Mouse (Mus musculus): ENCODE results near the gene Ccdc155. TPM values are rescaled to one million over a fixed set of nuclear protein-coding genes. Genes with fewer than 3 reads are reported as not detected.

The Ccdc155 gene
- 0.56 and 0.74 TPM in 2 replicates for polyA plus RNA-seq (2012; rRNA removed)

DNA sequence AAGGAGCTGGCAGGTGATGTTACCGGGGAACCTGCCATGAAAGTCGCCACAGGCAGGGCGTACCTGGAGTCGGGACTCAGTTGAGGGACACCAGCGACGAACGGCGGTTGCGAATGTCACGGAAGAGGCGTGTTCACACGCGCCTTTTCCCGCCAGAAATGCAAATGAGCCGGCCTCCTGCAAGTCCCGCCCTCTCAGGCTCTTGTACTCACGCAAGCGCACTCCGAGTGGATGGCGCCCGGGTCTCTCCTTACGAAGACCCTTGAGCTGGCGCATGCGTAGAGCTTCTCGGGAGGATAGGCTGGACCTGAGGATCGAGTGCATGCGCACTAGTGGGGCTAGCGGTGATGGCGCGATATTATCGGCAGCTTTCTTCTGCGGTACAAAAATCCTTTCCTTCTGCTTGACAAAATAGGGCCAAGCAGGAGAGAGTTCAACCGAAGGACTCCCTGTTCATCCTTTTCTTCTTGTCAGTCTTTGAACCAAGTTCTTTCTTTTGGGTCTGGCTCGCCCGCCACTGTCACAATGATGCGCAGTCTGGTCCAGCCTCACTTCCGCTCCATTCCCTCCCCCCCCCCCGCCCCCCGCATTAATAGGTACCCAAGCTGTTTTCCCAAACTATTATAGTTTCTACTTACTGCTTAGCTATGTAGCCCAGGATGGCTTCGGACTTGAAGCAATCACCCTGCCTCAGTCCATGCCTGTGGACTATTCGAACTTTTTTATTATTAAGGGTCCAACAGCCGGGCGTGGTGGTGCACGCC, at the start of gene Ccdc155:
Gene Ccdc155, minus strand, starts transcription at position 513 of the 764 bp plus-strand sequence.

DNA sequence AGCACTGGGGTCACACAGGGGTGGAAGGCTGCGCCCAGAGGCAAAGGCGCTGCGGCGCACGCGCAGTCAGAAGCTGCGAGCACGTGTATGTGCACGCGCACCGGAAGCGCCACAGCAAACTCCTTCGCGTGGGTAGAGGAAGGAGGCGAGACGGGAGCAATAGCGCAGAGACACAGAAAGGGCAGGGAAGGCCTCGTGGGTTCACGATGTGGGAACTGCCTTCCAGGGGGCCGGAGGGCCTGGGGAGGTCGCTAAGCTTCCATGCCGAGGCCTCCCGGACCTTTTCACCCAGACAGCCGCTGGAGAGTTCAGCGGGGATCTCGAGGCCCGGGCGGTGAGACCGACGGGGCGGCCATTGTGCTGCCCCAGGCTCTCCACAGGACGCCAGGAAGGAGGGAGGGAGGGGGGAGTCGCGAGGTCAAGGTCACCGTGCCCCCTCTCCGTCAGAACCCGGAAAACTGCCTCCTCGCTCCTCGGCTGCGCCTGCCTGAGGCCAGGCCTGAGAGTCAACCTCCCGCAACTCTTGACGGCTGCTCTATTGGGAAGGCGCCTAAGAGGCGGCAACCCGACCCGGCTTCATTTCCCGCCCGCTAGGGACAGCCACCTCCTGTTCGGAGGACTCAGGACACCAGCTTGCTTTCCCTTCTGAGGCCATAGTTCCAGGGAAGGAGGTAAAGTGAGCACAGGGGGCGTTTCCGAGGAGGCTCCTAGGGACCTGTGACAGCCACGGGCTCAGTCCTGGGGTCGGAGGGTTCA, 36.1 kb upstream of the Ccdc155 start, which contains the start of gene Slc6a16:
Gene Slc6a16, plus strand, starts transcription at position 453 of the 756 bp plus-strand sequence.

DNA sequence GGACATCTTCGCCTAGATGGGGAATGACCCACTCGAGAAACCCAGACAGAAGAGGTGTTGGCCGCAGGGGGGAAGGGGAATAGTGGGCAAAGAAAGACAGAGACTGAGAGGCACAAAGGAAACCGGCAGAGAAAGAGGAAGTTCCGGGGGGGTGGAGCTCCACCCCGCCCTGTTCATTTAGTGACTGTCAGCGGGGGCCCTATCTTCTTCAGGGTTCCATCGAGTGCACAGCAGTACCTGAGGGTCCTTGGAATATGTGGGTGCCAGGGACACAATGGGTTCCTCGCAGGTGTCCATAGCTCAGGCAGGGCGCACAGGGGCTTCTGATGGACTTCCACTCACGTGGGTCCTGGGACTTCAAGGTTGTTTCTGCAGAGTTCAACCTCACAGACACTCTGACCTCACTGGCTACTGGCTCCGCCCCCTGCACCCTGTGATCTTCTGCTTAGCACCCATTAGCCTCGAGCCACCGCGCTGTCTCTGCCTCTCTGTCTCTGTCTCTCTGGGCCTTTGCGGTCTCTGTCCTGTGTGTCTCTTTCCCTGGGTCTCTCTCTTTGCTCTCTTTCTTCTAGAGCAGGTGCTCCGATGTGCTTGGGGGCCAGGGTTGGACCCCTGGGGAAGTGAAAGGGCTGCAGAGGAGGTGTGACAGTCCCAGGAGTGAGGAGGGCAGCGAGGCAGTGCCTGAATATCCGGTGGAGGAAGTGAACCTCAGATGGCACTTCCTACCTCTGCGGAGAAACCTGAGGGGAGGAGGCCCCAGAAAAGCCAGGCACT, 34.2 kb upstream of the Ccdc155 start, which contains the start of gene Cd37:
Gene Cd37, minus strand, starts transcription at position 393 of the 774 bp plus-strand sequence.

DNA sequence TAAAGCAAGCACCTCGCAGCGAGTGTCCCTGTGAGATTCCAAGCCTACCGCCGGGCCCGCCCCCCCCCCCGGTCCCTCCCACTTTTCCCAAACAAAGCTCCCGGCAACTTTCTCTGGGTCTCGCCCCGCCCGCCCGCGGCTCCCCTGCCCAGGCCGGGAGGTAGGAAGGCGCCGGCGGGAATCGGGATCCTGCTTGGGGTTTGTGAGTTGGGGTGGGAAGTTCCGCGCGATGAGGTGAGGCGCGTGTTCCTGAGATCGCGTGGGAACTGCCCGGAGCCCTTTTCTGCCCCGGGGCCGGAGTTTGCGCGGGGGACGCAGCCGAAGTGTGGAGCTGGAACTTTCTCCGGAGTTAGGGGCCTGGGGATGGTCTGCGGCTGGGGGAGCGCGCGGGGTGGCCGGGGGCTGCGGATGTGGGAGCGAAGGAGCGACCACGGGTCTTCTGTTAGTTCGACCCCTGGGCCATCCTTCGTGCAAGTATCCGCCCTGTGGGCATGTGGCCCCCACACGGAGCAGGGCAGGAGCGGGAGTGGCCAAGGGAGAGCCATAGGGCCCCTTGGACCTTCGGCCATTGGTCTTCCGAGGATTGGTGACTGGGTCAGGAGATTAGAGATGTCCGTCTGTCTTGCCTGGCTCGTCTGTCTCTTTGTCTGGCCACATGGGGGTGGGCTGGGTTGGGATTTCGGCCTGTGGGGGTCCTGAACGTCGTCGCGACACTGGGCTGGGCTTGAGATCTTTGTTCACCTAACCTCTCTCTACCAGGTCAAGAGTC, 11.2 kb upstream of the Ccdc155 start, which contains the start of gene Tead2:
Gene Tead2, plus strand, starts transcription at position 81 of the 769 bp plus-strand sequence.

DNA sequence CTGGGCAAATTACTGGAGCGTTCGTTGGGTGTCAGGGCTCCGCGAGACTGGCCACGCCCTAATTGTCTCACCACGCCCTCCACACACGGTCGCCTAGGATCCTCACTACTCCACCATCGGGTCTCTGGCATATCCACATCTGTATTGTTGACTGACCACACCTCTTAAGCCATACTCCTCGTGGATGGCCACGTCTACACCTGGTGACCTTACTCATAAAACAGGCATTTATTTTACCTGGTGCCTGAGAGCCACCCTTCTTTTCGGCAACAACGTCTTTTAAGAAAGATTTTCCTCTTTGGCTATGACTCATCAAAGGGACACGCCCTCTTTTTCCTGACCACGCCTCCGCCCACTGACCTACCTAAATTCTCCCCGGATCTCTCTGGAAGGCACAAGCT, 7.2 kb upstream of the Ccdc155 start, which contains the start of gene Dkkl1:
Gene Dkkl1, minus strand, starts transcription at position 297 of the 401 bp plus-strand sequence.

DNA sequence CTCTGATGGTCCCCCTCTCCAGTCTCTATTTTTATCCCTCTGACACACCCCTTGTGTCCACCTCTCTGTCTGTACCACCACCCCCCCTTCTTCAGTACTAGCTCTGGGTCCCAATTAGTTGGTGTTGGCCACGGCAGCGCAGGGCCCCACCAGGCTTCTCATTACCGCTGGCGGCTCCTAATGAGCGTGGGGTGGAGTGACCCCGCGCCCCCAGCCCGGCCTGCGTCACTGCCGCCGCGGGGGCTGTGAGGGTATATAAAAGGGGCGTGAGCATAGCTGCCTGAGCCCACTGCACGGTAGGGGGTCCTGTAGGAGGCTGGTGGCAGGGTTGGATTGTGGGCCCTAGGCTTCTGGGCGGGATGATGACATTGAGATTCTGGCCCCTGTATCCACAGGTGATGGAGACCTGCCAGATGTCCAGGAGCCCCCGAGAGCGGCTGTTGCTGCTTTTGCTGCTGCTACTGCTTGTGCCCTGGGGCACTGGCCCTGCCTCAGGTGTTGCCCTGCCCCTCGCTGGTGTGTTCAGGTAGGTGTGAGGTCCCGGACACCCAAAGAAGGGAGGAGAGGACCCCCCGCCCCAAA, 23.7 kb downstream of the Ccdc155 start, which contains the start of gene Pth2:
Gene Pth2, plus strand, starts transcription at position 100 of the 582 bp plus-strand sequence.

DNA sequence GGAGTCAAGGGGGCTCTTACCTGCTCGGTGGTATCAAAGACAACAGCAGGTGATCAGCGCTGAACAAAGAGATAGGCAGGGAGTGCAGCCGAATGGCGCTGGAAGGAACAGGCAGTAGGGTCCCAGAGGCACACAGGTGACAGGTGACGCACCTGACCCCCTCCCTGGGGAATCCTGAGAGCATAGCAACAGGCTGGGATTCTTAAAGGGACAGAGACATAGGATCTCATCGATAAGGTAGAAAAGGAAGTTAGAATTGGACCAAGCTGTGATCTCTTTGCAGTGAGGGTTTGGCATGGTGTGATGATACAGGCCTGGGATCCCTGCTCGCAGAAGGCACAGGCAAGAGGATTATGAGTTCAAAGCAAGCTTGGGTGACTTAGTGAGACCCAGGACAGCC, 25.2 kb downstream of the Ccdc155 start, which contains the start of gene Gfy:
Gene Gfy, minus strand, starts transcription at position 101 of the 400 bp plus-strand sequence.

DNA sequence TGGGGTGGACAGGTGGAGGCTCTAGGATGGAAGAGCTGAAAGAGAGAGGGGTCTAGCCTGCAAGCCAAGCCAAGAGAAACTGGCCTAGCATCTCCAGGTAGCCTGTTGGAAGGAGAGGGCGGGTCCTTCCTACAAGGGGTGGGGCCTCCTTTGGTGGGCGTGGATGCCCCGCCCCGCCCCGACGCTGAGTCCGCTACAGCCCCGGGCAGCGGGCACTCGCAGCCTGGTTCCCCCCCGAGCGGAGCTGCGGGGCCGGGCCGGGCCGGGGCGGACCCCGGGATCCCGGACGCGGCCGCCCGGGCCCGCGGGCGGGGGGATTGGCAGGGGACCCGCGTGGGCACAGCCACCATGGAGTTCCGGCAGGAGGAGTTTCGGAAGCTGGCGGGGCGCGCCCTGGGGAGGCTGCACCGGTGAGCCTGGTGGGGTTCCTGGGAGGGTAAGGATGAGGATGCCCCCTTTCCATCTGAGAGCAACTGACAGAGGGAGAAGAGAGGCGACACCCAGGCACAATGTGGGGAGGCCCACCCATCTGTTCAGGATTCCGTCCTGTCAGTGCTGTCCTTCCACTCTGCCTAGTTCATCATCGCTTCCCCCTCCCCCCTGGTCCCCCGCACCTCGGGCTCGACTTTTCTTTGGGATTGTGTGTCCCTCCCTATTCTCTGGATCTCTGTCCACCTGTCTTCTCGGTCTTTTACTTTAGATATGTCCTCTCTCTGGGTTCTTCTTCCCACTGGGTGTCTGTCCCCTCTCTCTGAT, 40.8 kb downstream of the Ccdc155 start, which contains the start of gene Slc17a7:
Gene Slc17a7, plus strand, starts transcription at position 215 of the 756 bp plus-strand sequence.

DNA sequence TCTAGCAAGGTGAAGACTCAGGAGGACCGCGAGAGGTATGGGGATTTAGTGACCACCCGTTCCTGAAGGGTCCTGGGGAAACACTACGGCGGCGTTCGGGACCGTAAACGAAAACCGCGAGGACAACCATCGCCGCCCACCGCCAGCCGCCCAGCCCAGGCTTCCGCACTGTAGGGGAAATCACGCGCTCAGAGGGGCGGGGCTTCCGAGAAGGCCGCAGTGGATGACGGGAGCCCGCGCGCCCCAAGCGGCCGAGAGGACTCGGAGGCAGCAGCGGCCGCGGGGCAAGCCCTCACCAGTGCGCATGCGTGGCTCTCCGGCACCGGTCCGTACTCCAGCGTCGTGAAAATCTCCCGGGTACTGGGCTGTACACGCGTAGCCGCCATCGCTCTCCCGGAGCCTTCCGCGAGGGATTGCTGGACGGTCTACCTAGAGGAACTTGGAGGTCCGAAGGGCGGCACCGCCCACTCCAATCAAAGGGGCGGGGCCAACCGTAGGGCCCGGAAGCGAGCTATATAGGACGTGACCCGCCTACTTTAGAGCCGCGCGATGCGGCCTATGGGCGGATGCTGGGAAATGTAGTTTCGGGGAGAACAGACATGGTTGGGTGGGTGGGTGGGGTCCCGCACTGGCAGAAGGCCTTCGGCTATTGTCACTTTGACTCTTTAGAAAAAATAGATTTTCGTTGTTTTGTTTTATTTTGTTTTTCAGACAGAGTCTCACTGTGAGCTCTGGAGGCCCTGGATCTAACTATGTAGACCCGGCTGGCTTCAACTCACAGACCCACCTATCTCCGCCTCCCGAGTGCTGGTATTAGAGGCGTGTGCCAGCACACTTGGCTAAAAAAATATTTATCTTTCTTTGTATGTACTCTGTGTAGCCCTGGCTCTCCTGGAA, 50.3 kb downstream of the Ccdc155 start, which contains the start of the genes Pih1d1 and Aldh16a1:
Gene Pih1d1, plus strand, starts transcription at position 208 of the 897 bp plus-strand sequence.
Gene Aldh16a1, minus strand, starts transcription at position 489 of the 897 bp plus-strand sequence.

DNA sequence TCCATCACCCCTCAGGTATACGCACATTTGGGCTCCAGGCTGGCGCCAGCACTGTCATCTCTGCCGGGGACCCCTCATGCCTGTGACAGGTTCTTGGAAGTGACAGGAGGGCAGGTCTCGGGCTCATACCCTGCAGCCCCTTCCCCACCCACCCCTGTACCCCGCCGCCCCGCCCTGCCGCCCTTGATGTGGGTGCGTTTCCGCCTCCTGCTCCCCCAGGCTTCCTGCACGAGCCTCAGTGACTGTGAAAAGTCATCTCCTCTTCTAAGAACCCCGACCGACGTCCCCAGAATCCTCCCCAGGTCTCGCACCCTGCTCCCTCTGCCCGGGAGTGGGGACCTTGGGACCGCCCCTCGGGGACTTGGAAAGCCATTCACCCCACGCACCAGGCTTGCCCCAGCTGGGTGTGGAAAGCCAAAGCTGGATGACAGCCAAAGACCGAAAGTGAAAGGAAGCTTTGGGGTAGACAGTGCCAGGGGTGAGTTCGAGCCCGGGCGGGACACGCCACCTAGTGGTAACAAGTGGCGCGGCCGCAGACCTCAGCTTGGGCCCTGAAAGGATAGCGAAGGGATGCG, 68.6 kb downstream of the Ccdc155 start, which contains the start of the genes Gm45713 and Flt3l:
Gene Gm45713, minus strand, starts transcription at position 239 of the 575 bp plus-strand sequence.
Gene Flt3l, minus strand, starts transcription at position 440 of the 575 bp plus-strand sequence.

Other genes starting within 250 kb of the Ccdc155 start
- gene Cpt1c, start 230.0 kb downstream of the Ccdc155 start, polyA plus RNA-seq (2012; rRNA removed) = 96.5 and 105 TPM in 2 replicates
- gene Prmt1, start 218.3 kb downstream of the Ccdc155 start, polyA plus RNA-seq (2012; rRNA removed) = 861 and 874 TPM in 2 replicates
- 89.9 and 97.5 TPM in 2 replicates for gene Irf3, start 207.2 kb downstream of the Ccdc155 start, polyA plus RNA-seq (2012; rRNA removed)
- gene Bcl2l12, start 206.2 kb downstream of the Ccdc155 start, polyA plus RNA-seq (2012; rRNA removed) = 8.4 and 10.7 TPM in 2 replicates
- 91.3 and 106 TPM in 2 replicates for gene Scaf1, start 188.5 kb downstream of the Ccdc155 start, polyA plus RNA-seq (2012; rRNA removed)
- gene Rras, start 186.9 kb downstream of the Ccdc155 start, polyA plus RNA-seq (2012; rRNA removed) = 20.9 and 23.6 TPM in 2 replicates
- 9.9 and 13.2 TPM in 2 replicates for gene Prr12, start 152.0 kb downstream of the Ccdc155 start, polyA plus RNA-seq (2012; rRNA removed)
- 74.9 and 77.9 TPM in 2 replicates for gene Nosip, start 142.5 kb downstream of the Ccdc155 start, polyA plus RNA-seq (2012; rRNA removed)
- gene Prrg2, start 142.2 kb downstream of the Ccdc155 start, polyA plus RNA-seq (2012; rRNA removed) = 17.9 and 18.6 TPM in 2 replicates
- gene Rcn3, start 112.7 kb downstream of the Ccdc155 start, polyA plus RNA-seq (2012; rRNA removed) = 34.7 and 64.0 TPM in 2 replicates
- gene Fcgrt, start 101.0 kb downstream of the Ccdc155 start, polyA plus RNA-seq (2012; rRNA removed) = 15.8 and 18.4 TPM in 2 replicates
- 524 and 549 TPM in 2 replicates for gene Rps11, start 80.5 kb downstream of the Ccdc155 start, polyA plus RNA-seq (2012; rRNA removed)
- gene Rpl13a, start 76.1 kb downstream of the Ccdc155 start, polyA plus RNA-seq (2012; rRNA removed) = 2,210 and 2,469 TPM in 2 replicates
- 0.21 and 0.34 TPM in 2 replicates for gene Gm45713, start 68.7 kb downstream of the Ccdc155 start, polyA plus RNA-seq (2012; rRNA removed)
- gene Flt3l, start 68.5 kb downstream of the Ccdc155 start, polyA plus RNA-seq (2012; rRNA removed) = 7.5 and 9.1 TPM in 2 replicates
- 144 and 160 TPM in 2 replicates for gene Pih1d1, start 50.6 kb downstream of the Ccdc155 start, polyA plus RNA-seq (2012; rRNA removed)
- 13.3 and 16.7 TPM in 2 replicates for gene Aldh16a1, start 50.3 kb downstream of the Ccdc155 start, polyA plus RNA-seq (2012; rRNA removed)
- 45.9 and 55.3 TPM in 2 replicates for gene Slc17a7, start 40.9 kb downstream of the Ccdc155 start, polyA plus RNA-seq (2012; rRNA removed)
- gene Gfy, start 25.3 kb downstream of the Ccdc155 start, polyA plus RNA-seq (2012; rRNA removed) = 0.16 and 0.22 TPM in 2 replicates
- 0.19 and 0.21 TPM in 2 replicates for gene Pth2, start 23.9 kb downstream of the Ccdc155 start, polyA plus RNA-seq (2012; rRNA removed)
- gene Dkkl1, start 7.3 kb upstream of the Ccdc155 start, polyA plus RNA-seq (2012; rRNA removed) = 5.7 and 5.9 TPM in 2 replicates
- gene Tead2, start 10.9 kb upstream of the Ccdc155 start, polyA plus RNA-seq (2012; rRNA removed) = 57.7 and 65.9 TPM in 2 replicates
- gene Cd37, start 34.2 kb upstream of the Ccdc155 start, polyA plus RNA-seq (2012; rRNA removed) = 1.5 and 1.6 TPM in 2 replicates
- 2.1 and 2.2 TPM in 2 replicates for gene Slc6a16, start 36.2 kb upstream of the Ccdc155 start, polyA plus RNA-seq (2012; rRNA removed)
- 0.03 and 0.12 TPM in 2 replicates for gene Slc6a21, start 72.6 kb upstream of the Ccdc155 start, polyA plus RNA-seq (2012; rRNA removed)
- gene Trpm4, start 128.9 kb upstream of the Ccdc155 start, polyA plus RNA-seq (2012; rRNA removed) = 23.4 and 26.7 TPM in 2 replicates
- gene Hrc, start 130.4 kb upstream of the Ccdc155 start, polyA plus RNA-seq (2012; rRNA removed) = 0.35 and 2.8 TPM in 2 replicates
- gene Ppfia3, start 162.1 kb upstream of the Ccdc155 start, polyA plus RNA-seq (2012; rRNA removed) = 60.6 and 63.5 TPM in 2 replicates
- gene Lin7b, start 165.7 kb upstream of the Ccdc155 start, polyA plus RNA-seq (2012; rRNA removed) = 59.8 and 63.1 TPM in 2 replicates
- 619 and 668 TPM in 2 replicates for gene Snrnp70, start 190.8 kb upstream of the Ccdc155 start, polyA plus RNA-seq (2012; rRNA removed)
- gene Kcna7, start 200.8 kb upstream of the Ccdc155 start, polyA plus RNA-seq (2012; rRNA removed) = 0.03 TPM in 1 of 2 replicates, not detected in the other
- gene Ntf5, start 208.8 kb upstream of the Ccdc155 start, polyA plus RNA-seq (2012; rRNA removed) = 0.06 and 0.13 TPM in 2 replicates
- 0.31 and 0.66 TPM in 2 replicates for gene Lhb, start 215.9 kb upstream of the Ccdc155 start, polyA plus RNA-seq (2012; rRNA removed)
- 23.7 and 24.0 TPM in 2 replicates for gene Gys1, start 230.0 kb upstream of the Ccdc155 start, polyA plus RNA-seq (2012; rRNA removed)
- gene Ruvbl2, start 233.2 kb upstream of the Ccdc155 start, polyA plus RNA-seq (2012; rRNA removed) = 114 and 117 TPM in 2 replicates